Mouse (Mus musculus) hindbrain, embryonic 14.5 days (tissue): ENCODE data around the gene 1190005I06Rik. TPM values are rescaled to one million over a fixed set of nuclear protein-coding genes. Genes with fewer than 3 reads are reported as not detected.

Experiments used
- ATAC-seq: fragments of 200-750 bp; cut with Nextera tagmentation; 2 replicates; pipeline ENCODE4 v1.8.0; 2017; ENCODE audit warnings: moderate number of reproducible peaks, mild to moderate bottlenecking, moderate TSS enrichment, moderate library complexity; ENCODE audit not compliant: low FRiP score
- DNase-seq: peaks from one replicate; pipeline ENCODE4 v3.0.0-alpha.2; 2015; ENCODE audit warnings: low spot score
- H3K27ac ChIP-seq: fragments of 300-500 bp; sonication (generic); 2 replicates; pipeline ENCODE4 v1.5.1; 2014; ENCODE audit warnings: mild to moderate bottlenecking, moderate library complexity
- H3K27me3 ChIP-seq: fragments of 300-500 bp; sonication (generic); 2 replicates; pipeline ENCODE4 v1.6.1; 2014; ENCODE audit warnings: mild to moderate bottlenecking, low read length, mixed read lengths; ENCODE audit not compliant: control insufficient read depth, insufficient read depth
- H3K36me3 ChIP-seq: fragments of 300-500 bp; sonication (generic); replicated peaks from 2 replicates; pipeline ENCODE4 v1.6.1; 2014; ENCODE audit not compliant: control insufficient read depth, insufficient read depth
- H3K4me1 ChIP-seq: fragments of 300-500 bp; sonication (generic); replicated peaks from 2 replicates; pipeline ENCODE4 v1.6.1; 2014; ENCODE audit warnings: antibody characterized with exemption, low read length, mixed read lengths; ENCODE audit not compliant: control insufficient read depth, insufficient read depth
- H3K4me2 ChIP-seq: fragments of 300-500 bp; sonication (generic); replicated peaks from 2 replicates; pipeline ENCODE4 v1.6.1; 2014; ENCODE audit warnings: mild to moderate bottlenecking, moderate library complexity
- H3K4me3 ChIP-seq: fragments of 300-500 bp; sonication (generic); replicated peaks from 2 replicates; pipeline ENCODE4 v1.5.1; 2014; ENCODE audit warnings: mild to moderate bottlenecking, low read length
- H3K9ac ChIP-seq: fragments of 300-500 bp; sonication (generic); 2 replicates; pipeline ENCODE4 v1.6.1; 2014
- H3K9me3 ChIP-seq: fragments of 300-500 bp; sonication (generic); 2 replicates; pipeline ENCODE4 v1.6.1; 2016; ENCODE audit warnings: low read length; ENCODE audit not compliant: control insufficient read depth
- WGBS: fragments of 180-500 bp; shearing (Covaris S2); extraction: QIAGEN DNeasy Blood & Tissue Kit; methylation state at CpG from one replicate; pipeline ENCODE4 v1.1.7; 2014; 5-methylcytosine and 5-hydroxymethylcytosine counted together
- polyA plus RNA-seq: library from polyadenylated mRNA; unstranded; fragments of >200 nt; fragmentation: Nextera tagmentation; extraction: Ambion mirVana; gene quantifications from 2 replicates; pipeline ENCODE4 v1.2.1, GENCODE M21; 2014

The 1190005I06Rik gene
- polyA plus RNA-seq, 1 experiment from 2014 or later, result 12.4 TPM

DNA sequence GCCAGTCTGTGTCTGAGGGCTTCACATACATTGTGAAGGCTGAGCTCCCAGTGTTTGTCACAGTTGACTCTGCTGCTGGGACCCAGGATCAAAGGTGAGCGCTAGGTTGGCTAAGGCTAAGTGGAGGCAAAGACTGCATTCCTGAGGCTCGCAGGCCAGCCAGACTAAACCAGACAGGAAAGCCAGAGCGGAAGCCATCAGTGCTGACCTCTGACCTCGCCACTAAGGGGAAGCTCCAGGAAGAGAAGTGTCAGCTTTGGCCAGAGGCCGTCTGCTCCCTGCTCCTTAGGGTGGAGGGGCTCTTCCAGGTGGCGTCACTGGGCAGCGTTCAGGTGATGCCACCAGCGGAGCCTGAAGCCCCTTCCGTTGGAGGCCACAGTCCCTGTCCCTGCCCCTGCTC, 71.6 kb downstream of the 1190005I06Rik start:
- Histone ChIP-seq H3K36me3 (peaks cover 100% of the 10 kb centered on the region), H3K4me2 (no peak overlapping the region), H3K9me3 (no peaks in the 10 kb centered on the region), H3K4me3 (no peak overlapping the region), H3K9ac (no peak overlapping the region), H3K4me1 (no peaks in the 10 kb centered on the region), H3K27me3 (no peaks in the 10 kb centered on the region), H3K27ac (no peak overlapping the region)
- ATAC-seq (no peak), DNase-seq (no peak)
- 69% methylated on average over 9 of the region's 9 CpGs for WGBS

DNA sequence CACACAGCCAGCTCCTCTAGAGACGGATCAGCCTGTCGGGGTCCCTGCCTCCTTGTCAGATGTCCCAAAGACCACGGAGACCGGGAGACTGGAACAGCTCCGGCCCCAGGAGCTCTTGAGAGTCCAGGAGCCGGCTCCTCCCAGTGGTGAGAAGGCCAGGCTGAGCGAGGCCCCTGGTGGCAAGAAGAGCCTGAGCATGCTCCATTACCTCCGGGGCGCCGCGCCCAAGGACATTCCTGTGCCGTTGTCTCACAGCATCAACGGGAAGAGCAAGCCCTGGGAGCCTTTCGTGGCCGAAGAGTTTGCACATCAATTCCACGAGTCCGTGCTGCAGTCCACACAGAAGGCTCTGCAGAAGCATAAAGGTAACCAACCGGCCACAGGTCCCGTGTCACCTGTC, 72.5 kb downstream of the 1190005I06Rik start:
- Histone ChIP-seq H3K9me3 (no peaks in the 10 kb centered on the region), H3K4me1 (0 out of 2 replicates have a peak, but pooled peaks cover 3% of the 10 kb centered on the region), H3K4me3 (no peak overlapping the region), H3K4me2 (no peak overlapping the region), H3K9ac (no peak overlapping the region), H3K27ac (no peak overlapping the region), H3K36me3 (peaks cover 100% of the 10 kb centered on the region), H3K27me3 (no peaks in the 10 kb centered on the region)
- ATAC-seq, result no peak
- DNase-seq, result no peak
- WGBS, result 76% methylated on average over 19 of the region's 19 CpGs

DNA sequence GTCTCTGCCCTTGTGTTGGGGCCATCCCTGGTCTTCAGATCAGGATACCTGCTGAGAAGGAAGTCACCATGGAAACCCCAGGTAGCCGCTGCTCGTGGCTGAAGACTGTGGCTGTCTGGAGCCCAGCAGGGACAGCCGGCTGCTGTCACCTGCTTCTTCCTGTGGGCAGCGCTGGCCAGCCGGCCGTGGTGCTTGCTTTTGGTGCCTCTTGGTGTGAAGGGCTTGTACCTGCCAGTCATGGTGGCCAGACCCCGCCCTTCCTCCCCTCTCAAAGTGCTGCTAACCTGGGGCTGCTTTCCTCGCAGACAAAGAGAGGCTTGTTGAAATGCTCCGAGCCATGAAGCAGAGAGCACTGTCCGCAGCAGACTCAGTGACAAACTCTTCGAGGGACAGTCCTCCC, 73.6 kb downstream of the 1190005I06Rik start:
- WGBS, result 60% methylated on average over 11 of the region's 11 CpGs
- Histone ChIP-seq H3K36me3 (peaks cover 99% of the 10 kb centered on the region), H3K4me1 (0 out of 2 replicates have a peak, but pooled peaks cover 3% of the 10 kb centered on the region), H3K4me3 (no peak overlapping the region), H3K9me3 (no peaks in the 10 kb centered on the region), H3K27ac (no peak overlapping the region), H3K27me3 (no peaks in the 10 kb centered on the region), H3K4me2 (no peak overlapping the region), H3K9ac (no peak overlapping the region)
- ATAC-seq (no peak), DNase-seq (no peak)

DNA sequence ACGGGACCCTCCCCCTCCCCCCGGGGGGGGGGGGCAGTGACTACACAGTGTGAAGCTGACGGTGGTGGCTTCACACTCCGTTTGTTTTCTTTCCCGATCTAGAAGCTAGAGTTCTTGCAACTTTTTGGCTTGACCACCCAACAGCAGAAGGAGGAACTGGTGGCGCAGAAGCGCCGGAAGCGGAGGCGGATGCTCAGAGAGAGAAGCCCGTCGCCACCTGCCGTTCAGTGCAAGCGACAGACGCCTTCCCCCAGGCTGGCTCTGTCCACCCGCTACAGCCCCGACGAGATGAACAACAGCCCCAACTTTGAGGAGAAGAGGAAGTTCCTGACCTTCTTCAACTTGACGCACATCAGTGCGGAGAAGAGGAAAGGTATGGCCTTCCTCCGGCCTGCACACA, 74.9 kb downstream of the 1190005I06Rik start:
- Histone ChIP-seq H3K27ac (no peak overlapping the region), H3K9ac (no peak overlapping the region), H3K4me1 (0 out of 2 replicates have a peak, but pooled peaks cover 3% of the 10 kb centered on the region), H3K9me3 (no peaks in the 10 kb centered on the region), H3K27me3 (no peaks in the 10 kb centered on the region), H3K4me3 (no peak overlapping the region), H3K4me2 (no peak overlapping the region), H3K36me3 (peaks cover 99% of the 10 kb centered on the region)
- DNase-seq (no peak), ATAC-seq (no peak)
- WGBS, result 81% methylated on average over 21 of the region's 21 CpGs

DNA sequence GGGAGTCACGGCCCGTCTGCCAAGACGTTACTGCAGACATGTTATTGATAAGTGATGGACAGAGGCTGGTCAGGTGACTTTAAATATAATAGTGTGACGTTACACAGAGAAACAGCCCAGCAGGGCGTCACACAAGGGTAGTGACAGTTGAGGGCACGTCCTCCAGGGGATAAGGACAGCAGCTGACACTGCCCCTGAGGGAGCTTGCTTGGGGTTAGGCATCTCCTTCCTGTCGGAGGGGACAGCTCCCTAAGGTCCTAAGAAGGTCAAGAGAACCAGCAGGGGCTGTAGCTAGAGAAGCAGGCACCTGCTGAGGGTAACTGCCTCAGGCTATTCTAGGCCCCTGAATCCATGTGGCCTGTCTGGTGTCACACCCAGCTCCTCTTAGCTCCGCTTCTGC, 75.9 kb downstream of the 1190005I06Rik start:
- H3K9ac ChIP-seq, result no peak overlapping the region
- H3K36me3 ChIP-seq, result peaks cover 99% of the 10 kb centered on the region
- H3K4me1 ChIP-seq, result 0 out of 2 replicates have a peak, but pooled peaks cover 3% of the 10 kb centered on the region
- H3K4me2 ChIP-seq, result no peak overlapping the region
- ATAC-seq, result no peak
- WGBS, result 66% methylated on average over 8 of the region's 8 CpGs
- no peak for DNase-seq
- no peak overlapping the region for H3K27ac ChIP-seq
- no peak overlapping the region for H3K4me3 ChIP-seq
- no peaks in the 10 kb centered on the region for H3K27me3 ChIP-seq
- no peaks in the 10 kb centered on the region for H3K9me3 ChIP-seq

DNA sequence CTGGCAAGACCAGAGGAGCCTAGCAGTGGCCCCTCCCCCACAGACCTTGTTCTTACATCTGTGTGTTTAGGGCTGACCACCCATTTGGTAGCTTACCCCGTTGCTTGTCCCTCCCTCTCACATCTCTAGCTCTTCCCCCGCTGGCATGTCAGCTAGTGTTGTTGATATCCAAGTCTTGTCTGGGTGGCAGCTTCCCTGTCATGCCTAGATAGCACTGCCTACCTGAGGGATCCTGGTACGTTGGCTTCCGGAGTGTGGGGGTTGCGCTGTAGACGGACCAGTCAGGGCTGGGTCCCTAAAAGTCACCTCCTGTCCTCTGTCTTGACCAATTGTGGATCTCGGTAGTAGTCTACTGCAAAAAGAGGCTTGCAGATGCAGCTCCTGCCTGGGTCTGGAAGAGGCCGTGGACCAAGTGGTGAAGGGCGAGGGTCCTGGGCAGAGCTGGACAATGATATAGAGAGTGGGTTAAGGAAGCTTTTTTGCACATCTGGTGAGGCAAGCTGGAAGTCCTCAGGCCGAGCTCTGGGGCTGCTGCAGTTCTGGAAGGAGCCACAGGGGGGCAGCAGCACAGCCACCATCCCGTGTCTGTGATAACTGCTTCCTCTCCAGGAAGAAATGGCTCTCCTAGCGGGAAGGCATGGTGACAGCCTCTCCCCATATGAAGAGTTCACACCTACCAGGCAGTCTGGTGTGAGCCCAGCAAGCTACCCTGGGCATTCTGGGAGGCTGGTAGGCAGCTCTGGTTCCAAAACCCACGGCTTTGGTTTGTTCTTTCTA, 77.3 kb downstream of the 1190005I06Rik start:
- ATAC-seq, result no peak
- no peaks in the 10 kb centered on the region for H3K9me3 ChIP-seq
- no peak overlapping the region for H3K4me2 ChIP-seq
- no peaks in the 10 kb centered on the region for H3K27me3 ChIP-seq
- peaks cover 16% of the 10 kb centered on the region for H3K4me1 ChIP-seq
- no peak overlapping the region for H3K4me3 ChIP-seq
- no peak overlapping the region for H3K9ac ChIP-seq
- H3K27ac ChIP-seq, result no peak overlapping the region
- WGBS, result 58% methylated on average over 13 of the region's 13 CpGs
- peak; percentile 90 for DNase-seq
- H3K36me3 ChIP-seq, result peaks cover 90% of the 10 kb centered on the region

DNA sequence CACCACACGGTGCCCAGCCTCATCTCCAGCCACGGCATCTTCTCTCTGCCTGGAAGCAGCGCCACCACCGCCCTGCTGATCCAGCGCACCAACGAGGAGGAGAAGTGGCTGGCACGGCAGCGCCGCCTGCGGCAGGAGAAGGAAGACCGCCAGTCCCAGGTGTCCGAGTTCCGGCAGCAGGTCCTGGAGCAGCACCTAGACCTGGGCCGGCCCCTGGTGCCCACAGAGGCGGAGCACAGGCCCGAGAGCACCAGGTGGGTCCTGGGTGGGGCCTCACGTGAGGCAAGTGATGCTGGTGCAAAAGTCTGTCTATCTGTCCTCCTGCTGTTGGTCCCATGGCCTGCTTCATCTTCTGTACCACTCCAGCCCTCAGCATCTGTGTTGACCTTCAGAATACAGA, 78.3 kb downstream of the 1190005I06Rik start:
- ATAC-seq, result no peak
- WGBS, result 97% methylated on average over 14 of the region's 17 CpGs
- DNase-seq, result no peak
- peaks cover 80% of the 10 kb centered on the region for H3K36me3 ChIP-seq
- H3K27me3 ChIP-seq, result no peaks in the 10 kb centered on the region
- H3K4me2 ChIP-seq, result no peak overlapping the region
- no peaks in the 10 kb centered on the region for H3K9me3 ChIP-seq
- no peak overlapping the region for H3K27ac ChIP-seq
- no peak overlapping the region for H3K4me3 ChIP-seq
- H3K4me1 ChIP-seq, result peaks cover 25% of the 10 kb centered on the region
- H3K9ac ChIP-seq, result no peak overlapping the region

DNA sequence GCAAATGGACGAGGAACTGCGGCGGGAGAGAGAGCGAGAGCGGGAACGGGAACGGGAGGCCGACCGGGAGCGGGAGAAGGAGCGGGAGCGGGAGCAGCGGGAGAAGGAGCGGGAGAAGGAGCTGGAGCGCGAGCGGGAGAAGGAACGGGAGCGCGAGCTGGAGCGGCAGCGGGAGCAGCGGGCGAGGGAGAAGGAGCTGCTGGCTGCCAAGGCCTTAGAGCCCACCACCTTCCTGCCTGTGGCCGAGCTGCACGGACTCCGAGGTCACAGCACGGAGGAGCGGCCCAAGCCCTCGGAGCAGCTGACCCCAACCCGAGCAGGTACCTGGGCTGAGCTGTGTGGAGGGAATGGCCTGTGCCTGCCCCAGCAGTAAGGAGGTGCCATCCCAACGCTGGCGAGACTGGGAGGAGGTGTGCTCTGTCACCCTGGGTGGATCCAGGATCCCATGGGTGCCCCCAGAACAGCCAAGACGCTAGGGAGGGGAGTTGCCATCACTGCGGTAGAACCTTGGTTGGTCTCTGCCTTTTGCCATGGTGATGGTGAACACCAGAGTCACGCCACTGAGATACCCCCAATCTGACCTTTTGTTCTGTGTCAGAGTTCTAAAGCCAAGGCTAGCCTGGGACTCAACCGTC, 79.2 kb downstream of the 1190005I06Rik start:
- Histone ChIP-seq H3K9me3 (no peaks in the 10 kb centered on the region), H3K4me1 (peaks cover 34% of the 10 kb centered on the region), H3K4me2 (no peak overlapping the region), H3K27me3 (no peaks in the 10 kb centered on the region), H3K27ac (no peak overlapping the region), H3K36me3 (peaks cover 71% of the 10 kb centered on the region), H3K9ac (no peak overlapping the region), H3K4me3 (no peak overlapping the region)
- no peak for ATAC-seq
- no peak for DNase-seq
- 96% methylated on average over 37 of the region's 37 CpGs for WGBS

DNA sequence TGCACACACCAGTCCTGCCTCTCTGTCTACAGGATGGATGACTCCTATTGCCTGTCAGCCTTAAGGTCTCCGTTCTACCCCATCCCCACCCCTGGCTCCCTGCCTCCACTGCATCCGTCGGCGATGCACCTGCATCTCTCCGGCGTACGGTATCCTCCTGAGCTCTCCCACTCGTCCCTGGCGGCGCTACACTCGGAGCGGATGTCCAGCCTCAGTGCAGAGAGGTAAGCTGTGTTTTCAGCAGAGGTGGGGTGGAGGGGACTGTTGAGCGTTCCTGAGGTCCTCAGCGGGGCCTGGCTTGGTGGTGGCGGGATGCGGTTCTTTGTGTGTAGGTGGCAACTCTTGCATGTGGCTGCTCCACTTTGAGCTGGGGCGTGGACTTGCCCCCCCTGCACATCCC, 79.7 kb downstream of the 1190005I06Rik start:
- DNase-seq, result no peak

More for the DNA sequence above, 79.7 kb downstream of the 1190005I06Rik start:
- no peak overlapping the region for H3K4me2 ChIP-seq
- H3K9me3 ChIP-seq, result no peaks in the 10 kb centered on the region
- H3K27ac ChIP-seq, result no peak overlapping the region
- H3K9ac ChIP-seq, result no peak overlapping the region
- peaks cover 66% of the 10 kb centered on the region for H3K36me3 ChIP-seq
- WGBS, result 96% methylated on average over 17 of the region's 17 CpGs
- peaks cover 39% of the 10 kb centered on the region for H3K4me1 ChIP-seq
- H3K27me3 ChIP-seq, result no peaks in the 10 kb centered on the region
- no peak for ATAC-seq
- H3K4me3 ChIP-seq, result no peak overlapping the region
